Mouse (Mus musculus): ENCODE results near the gene Krt1. TPM values are rescaled to one million over a fixed set of nuclear protein-coding genes. Genes with fewer than 3 reads are reported as not detected.

Krt1 gene
- polyA plus RNA-seq, 1 experiment from 2014 or later = 4.5 TPM

DNA sequence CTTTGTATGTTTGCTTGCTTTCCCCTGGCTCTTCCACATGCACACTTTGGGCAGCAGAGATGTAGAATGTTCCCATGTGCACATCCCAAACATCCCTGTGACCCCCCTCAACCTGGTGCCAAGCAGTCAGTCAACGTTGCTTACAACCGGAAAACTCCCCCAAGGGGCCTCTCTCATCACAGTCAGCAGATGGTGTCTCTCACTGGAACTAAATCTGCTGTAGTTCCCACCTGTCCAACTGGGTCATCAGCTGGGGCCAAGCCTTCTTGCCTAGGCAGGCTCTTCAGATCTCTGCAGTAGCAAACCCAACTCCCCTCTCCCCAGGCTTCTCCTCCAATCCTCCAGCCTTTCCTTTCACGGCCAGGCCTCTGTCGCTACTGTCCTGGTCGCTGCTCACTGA, 6.1 kb upstream of the Krt1 start:
- Histone ChIP-seq H3K4me1 (peaks cover 24% of the 10 kb centered on the region), H3K27ac (no peak overlapping the region), H3K27me3 (peaks cover 76% of the 10 kb centered on the region), H3K4me2 (no peak overlapping the region), H3K9me3 (no peaks in the 10 kb centered on the region), H3K36me3 (replicated peaks) (no peaks in the 10 kb centered on the region), H3K4me3 (replicated peaks) (no peak overlapping the region), H3K9ac (no peak overlapping the region)
- no peak for ATAC-seq (ENCODE audit: low FRiP score)
- WGBS = 61% methylated on average over 5 of the region's 5 CpGs

DNA sequence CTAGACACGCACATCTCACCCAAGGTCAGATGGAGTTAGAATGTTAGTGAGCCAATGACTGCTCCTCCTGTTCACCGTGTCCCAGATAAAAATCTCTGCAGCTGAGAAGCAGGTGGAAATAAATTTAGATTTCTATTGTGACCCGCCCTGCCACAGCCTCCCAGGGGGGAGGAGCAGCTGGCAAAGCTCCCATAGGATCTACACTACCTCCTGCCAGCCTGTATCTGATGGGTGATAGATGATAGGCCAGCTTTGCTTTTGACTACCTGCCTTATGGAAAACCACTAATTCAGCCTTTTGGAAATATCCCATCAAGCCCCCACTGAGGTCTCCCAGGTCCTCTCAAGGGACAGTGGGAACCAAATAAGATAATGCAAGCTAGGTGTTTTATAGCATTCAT, 5.1 kb upstream of the Krt1 start:
- no peak overlapping the region for H3K4me2 ChIP-seq
- H3K9me3 ChIP-seq = no peaks in the 10 kb centered on the region
- no peak overlapping the region for H3K9ac ChIP-seq
- H3K4me1 ChIP-seq = peaks cover 24% of the 10 kb centered on the region
- H3K36me3 ChIP-seq (replicated peaks) = no peaks in the 10 kb centered on the region
- ATAC-seq (ENCODE audit: low FRiP score) = no peak
- H3K27me3 ChIP-seq = peaks cover 74% of the 10 kb centered on the region
- 79% methylated on average over 3 of the region's 3 CpGs for WGBS
- no peak overlapping the region for H3K4me3 ChIP-seq (replicated peaks)
- no peak overlapping the region for H3K27ac ChIP-seq

DNA sequence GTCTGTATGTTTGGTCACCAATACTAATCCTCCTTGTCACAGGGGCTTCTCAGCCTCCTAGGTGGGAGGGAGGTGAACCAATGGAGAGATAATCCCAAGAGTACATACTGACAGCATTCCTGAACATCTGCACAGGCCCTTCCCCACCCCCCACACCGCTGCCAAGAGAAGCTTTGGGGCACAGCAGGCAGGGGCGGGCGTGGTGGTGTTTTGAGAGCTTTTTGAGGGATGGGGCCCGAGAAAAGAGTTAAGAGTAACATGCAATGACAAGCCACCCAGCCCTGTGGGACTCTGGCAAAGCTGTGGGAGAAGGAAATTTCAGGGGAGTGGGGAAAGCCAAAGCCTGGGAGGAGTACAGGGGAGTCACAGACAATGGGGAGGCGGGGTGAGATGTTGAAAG, 3.7 kb upstream of the Krt1 start:
- peaks cover 60% of the 10 kb centered on the region for H3K27me3 ChIP-seq
- no peak overlapping the region for H3K4me2 ChIP-seq
- H3K9me3 ChIP-seq = no peaks in the 10 kb centered on the region
- H3K27ac ChIP-seq = no peak overlapping the region
- WGBS = 12% methylated on average over 5 of the region's 5 CpGs
- no peak overlapping the region for H3K9ac ChIP-seq
- H3K4me3 ChIP-seq (replicated peaks) = no peak overlapping the region
- peaks cover 13% of the 10 kb centered on the region for H3K4me1 ChIP-seq
- no peak for ATAC-seq (ENCODE audit: low FRiP score)
- H3K36me3 ChIP-seq (replicated peaks) = no peaks in the 10 kb centered on the region

DNA sequence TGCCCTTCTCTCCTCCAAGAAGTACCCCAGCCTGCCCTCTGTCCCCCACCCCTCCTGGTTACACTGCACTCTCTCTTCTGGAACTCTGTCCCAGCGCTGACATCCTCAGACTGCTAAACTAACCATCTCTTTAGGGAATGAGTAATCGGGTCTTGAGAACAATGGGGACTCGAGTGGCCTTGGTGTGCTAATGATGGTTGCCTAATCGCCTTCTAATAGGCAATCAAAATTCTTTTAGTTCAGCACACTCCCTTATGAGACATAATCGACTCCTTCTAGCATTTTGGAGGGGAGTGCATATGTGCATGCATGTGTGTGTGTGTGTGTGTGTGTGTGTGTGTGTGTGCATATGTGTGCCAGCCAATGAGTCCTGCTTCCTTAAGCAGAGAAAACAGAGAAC, 2.0 kb upstream of the Krt1 start:
- H3K9ac ChIP-seq = no peak overlapping the region
- 9% methylated on average over 5 of the region's 5 CpGs for WGBS
- peaks cover 10% of the 10 kb centered on the region for H3K4me1 ChIP-seq
- no peak for ATAC-seq (ENCODE audit: low FRiP score)
- H3K27me3 ChIP-seq = peaks cover 45% of the 10 kb centered on the region
- H3K9me3 ChIP-seq = no peaks in the 10 kb centered on the region
- no peak overlapping the region for H3K27ac ChIP-seq
- H3K4me3 ChIP-seq (replicated peaks) = no peak overlapping the region
- H3K4me2 ChIP-seq = no peak overlapping the region
- no peaks in the 10 kb centered on the region for H3K36me3 ChIP-seq (replicated peaks)

DNA sequence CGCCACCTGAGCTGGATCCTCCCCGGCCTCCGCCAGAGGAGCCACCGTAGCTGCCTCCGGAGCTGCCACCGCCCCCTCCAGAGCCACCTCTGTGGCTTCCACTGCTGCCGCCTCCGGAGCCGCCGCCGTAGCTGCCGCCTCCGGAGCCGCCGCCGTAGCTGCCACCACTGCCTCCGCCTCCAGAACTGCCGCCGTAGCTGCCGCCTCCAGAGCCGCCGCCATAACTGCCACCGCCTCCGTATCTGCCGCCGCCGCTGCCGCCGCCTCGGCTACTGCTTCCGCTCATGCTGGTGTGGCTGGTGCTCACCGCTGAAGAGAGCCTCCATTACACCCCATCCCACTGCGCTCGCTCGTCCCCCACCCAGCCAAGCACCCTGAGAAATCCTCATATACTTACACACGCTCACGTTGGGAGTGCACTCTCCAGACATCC, 4.6 kb downstream of the Krt1 start:
- H3K4me3 ChIP-seq (replicated peaks) = peak overlapping the region; percentile 54
- ATAC-seq (ENCODE audit: low FRiP score) = peak; percentile 81
- peak overlapping the region; percentile 71 for H3K4me2 ChIP-seq
- peak overlapping the region; percentile 70 for H3K9ac ChIP-seq
- peaks cover 13% of the 10 kb centered on the region for H3K27me3 ChIP-seq
- H3K27ac ChIP-seq = peak overlapping the region; percentile 63
- H3K36me3 ChIP-seq (replicated peaks) = no peaks in the 10 kb centered on the region
- no peaks in the 10 kb centered on the region for H3K9me3 ChIP-seq
- peaks cover 5% of the 10 kb centered on the region; the same call in 1 of the 2 replicates for H3K4me1 ChIP-seq
- under 1% methylated on average over 24 of the region's 37 CpGs for WGBS

DNA sequence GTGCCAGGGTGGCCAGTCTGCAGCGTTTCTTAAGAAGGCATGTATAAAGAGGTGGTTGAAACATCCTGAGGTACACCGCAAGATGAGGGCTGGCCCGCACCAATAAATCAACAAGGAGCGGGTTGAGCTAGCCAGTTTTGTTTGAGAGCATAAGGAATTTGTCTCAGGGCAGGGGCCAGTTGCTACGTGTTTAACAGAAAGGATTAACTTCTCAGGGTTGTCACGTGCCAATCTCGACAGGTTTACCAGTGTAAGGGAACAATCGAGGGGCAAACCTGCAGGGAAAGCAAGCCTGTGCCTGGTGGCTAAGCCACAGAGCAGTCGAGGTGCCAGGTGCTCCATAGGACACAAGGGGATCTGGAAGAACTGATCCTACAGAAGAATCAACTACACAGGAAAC, 7.4 kb downstream of the Krt1 start:
- WGBS = 65% methylated on average over 9 of the region's 9 CpGs
- Histone ChIP-seq H3K9ac (no peak overlapping the region), H3K4me3 (replicated peaks) (no peak overlapping the region), H3K27ac (no peak overlapping the region), H3K4me2 (no peak overlapping the region), H3K9me3 (no peaks in the 10 kb centered on the region), H3K36me3 (replicated peaks) (no peaks in the 10 kb centered on the region), H3K4me1 (peaks cover 5% of the 10 kb centered on the region; the same call in 1 of the 2 replicates), H3K27me3 (peaks cover 13% of the 10 kb centered on the region; the same call in 1 of the 2 replicates)
- no peak for ATAC-seq (ENCODE audit: low FRiP score)

DNA sequence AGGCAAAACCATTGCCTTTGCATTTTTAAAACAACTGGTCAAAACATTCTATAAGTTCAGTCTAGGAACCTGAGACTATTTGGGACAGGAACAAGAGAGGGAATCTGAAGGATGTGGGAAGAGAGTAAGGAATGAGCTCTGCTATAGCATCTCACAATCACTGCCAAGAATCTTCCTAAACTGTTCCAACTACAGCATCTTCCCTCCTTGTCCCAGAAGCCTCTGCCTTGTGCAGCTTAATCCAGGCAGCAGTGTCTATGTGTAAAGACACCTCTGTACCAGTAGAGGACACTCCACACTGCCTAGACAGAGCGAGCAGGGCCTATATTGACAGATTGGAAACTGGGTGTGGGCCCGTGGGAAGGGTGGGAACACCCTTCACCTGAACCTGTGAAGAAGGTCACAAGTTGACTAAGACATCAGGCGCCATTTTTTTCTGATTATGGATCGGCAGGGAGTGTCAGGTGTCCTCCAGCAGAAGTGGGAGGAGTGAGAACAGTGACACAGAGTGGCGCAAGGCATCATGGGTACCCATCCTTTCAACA, 15.7 kb downstream of the Krt1 start:
- Histone ChIP-seq H3K36me3 (replicated peaks) (no peaks in the 10 kb centered on the region), H3K27me3 (no peaks in the 10 kb centered on the region), H3K4me3 (replicated peaks) (no peak overlapping the region), H3K4me1 (peaks cover under 1% of the 10 kb centered on the region; the same call in 1 of the 2 replicates), H3K9ac (no peak overlapping the region), H3K4me2 (no peak overlapping the region), H3K27ac (no peak overlapping the region), H3K9me3 (no peaks in the 10 kb centered on the region)
- no peak for ATAC-seq (ENCODE audit: low FRiP score)
- WGBS = 69% methylated on average over 5 of the region's 5 CpGs

DNA sequence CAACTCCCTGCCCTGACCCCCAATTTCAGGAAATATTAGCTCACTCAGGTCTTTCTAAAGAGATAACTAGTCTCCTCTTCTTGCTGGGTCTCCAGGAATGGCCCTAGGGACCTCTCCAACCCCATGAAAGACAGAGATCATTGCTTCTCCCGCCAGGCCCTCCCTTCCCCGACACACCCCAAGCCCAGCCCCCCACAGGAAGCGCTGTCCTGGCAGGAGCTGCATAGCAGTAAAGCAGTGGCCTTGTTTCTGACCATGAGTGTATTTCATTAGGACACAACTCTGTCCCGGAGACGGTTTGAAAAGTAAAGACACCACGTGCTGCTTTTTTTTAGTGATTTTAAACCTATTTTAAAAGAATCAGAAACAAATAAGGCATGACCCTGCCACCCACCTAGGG, 17.5 kb downstream of the Krt1 start:
- Histone ChIP-seq H3K4me3 (replicated peaks) (no peak overlapping the region), H3K27ac (no peak overlapping the region), H3K27me3 (no peaks in the 10 kb centered on the region), H3K4me1 (peaks cover 6% of the 10 kb centered on the region), H3K9ac (no peak overlapping the region), H3K9me3 (no peaks in the 10 kb centered on the region), H3K4me2 (no peak overlapping the region), H3K36me3 (replicated peaks) (no peaks in the 10 kb centered on the region)
- no peak for ATAC-seq (ENCODE audit: low FRiP score)
- WGBS = 55% methylated on average over 6 of the region's 6 CpGs

DNA sequence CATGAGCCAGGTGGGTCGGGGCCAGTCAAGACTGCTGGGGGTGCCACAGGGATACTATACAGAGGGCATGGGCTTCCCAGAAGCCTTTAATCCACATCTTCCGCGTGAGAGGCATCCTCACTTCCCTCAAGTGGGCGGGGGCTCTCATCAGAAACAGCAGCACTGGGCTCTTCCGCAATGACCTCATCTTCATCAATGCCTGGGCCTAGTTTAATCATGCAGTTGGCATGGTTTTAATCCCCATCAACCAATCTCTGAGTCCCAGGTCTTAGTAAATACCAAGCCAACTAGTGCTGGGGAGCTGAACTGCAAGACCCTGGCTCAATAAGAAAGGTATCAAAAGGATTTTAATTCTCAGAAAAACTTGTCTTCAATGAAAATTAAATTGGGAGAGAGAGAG, 21.2 kb downstream of the Krt1 start:
- WGBS = 64% methylated on average over 5 of the region's 5 CpGs
- H3K9ac ChIP-seq = no peak overlapping the region

DNA sequence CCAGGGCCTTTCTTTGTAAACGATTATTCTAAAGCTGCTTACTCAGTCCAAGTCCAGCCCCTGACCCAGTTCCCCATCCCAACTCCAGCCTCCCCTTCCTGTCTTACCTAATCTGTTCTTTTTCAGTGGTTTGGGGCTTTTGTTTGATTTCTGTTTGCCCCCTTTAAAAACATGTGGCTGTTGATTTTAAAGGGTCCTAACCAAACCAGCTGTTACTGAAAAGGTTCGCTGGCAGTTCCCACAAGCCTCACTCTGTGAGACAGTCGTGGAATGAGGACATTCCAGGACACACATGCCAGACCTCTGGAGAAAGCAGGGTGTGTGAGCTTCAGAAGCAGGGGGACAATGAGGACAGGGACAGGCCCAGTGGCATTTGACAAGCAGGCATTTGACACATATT, 28.8 kb downstream of the Krt1 start:
- H3K4me3 ChIP-seq (replicated peaks) = no peak overlapping the region
- no peaks in the 10 kb centered on the region for H3K36me3 ChIP-seq (replicated peaks)
- no peak overlapping the region for H3K27ac ChIP-seq
- H3K27me3 ChIP-seq = no peaks in the 10 kb centered on the region; the same call in 1 of the 2 replicates
- no peaks in the 10 kb centered on the region for H3K9me3 ChIP-seq
- no peak for ATAC-seq (ENCODE audit: low FRiP score)
- H3K9ac ChIP-seq = no peak overlapping the region
- H3K4me1 ChIP-seq = no peaks in the 10 kb centered on the region
- WGBS = 26% methylated on average over 3 of the region's 3 CpGs
- no peak overlapping the region for H3K4me2 ChIP-seq

More for the DNA sequence above, 21.2 kb downstream of the Krt1 start:
- Histone ChIP-seq H3K9me3 (no peaks in the 10 kb centered on the region), H3K4me1 (peaks cover 6% of the 10 kb centered on the region), H3K4me2 (no peak overlapping the region), H3K27ac (no peak overlapping the region), H3K27me3 (no peaks in the 10 kb centered on the region), H3K4me3 (replicated peaks) (no peak overlapping the region), H3K36me3 (replicated peaks) (no peaks in the 10 kb centered on the region)
- no peak for ATAC-seq (ENCODE audit: low FRiP score)

DNA sequence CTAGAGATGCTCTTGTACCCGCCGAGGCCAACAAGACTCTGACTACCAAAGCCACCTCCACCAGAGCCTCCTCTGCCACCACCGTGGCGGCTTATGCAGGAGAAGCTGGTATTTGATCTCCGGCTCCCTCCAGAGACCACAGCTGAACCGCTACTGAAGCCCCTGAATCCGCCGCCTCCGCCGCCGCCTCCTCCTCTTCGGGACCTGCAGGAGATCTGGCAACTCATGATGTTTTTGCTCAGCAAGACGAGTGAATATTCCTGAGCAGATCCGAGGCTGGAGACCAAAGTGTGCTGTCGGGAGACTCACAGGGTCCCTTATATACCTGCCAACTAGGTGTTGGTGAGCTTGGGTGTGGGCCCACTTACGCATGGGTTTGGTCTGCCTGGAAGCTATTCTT, 32.7 kb downstream of the Krt1 start, which contains the start of gene Krt2:
Gene Krt2 (minus strand): TSS at position 295 of the 400 bp plus-strand sequence.
- no peaks in the 10 kb centered on the region for H3K9me3 ChIP-seq
- H3K4me1 ChIP-seq = no peaks in the 10 kb centered on the region
- H3K27ac ChIP-seq = no peak within 1 kb of the TSS
- ATAC-seq (ENCODE audit: low FRiP score) = no peak
- H3K36me3 ChIP-seq (replicated peaks) = no peaks in the 10 kb centered on the region
- no peak within 1 kb of the TSS for H3K4me2 ChIP-seq
- H3K27me3 ChIP-seq = no peaks in the 10 kb centered on the region; the same call in 1 of the 2 replicates
- no peak within 1 kb of the TSS for H3K9ac ChIP-seq
- 85% methylated on average over 16 of the region's 16 CpGs for WGBS
- H3K4me3 ChIP-seq (replicated peaks) = no peak within 1 kb of the TSS

DNA sequence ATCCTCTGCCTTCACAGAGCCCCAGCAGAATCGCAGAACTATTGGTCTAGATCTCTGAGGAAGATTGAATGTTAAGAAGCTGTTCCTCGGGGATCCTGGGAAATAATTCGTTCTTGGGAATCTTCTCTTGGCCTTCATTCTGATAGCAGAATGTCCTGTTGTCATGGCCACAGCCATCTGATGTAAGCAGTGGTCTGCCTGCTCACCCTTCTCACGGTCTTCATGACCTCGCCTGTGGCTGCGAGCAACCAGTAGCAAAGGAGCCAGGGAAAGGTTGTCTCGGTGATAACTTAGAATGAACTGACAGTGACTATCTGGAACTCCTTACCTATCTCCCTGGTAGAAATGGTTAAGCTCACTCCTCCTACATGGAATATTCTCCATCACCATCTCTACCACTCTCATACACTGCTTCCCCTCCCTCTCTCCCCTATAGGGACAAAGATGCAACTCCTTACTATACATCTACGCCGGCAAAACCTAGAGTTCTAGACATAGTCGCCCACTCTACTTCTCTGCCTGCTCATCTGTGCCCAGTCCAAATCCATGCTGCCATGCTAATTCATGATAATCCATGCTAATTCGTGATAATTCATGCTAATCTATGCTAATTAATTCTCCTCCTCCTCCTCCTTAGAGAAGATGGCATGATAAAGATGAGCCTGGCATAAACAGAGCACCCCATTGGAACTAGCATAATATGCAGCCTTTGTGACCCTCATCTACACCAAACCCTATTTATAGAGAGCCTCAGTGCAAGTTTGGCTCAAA, 47.4 kb downstream of the Krt1 start:
- Histone ChIP-seq H3K9me3 (no peaks in the 10 kb centered on the region), H3K4me3 (replicated peaks) (no peak overlapping the region), H3K27me3 (no peaks in the 10 kb centered on the region), H3K27ac (0 out of 2 replicates have a peak overlapping the region, but pooled peaks have one; percentile 19), H3K4me1 (peaks cover 16% of the 10 kb centered on the region; the same call in 1 of the 2 replicates), H3K4me2 (no peak overlapping the region), H3K9ac (no peak overlapping the region), H3K36me3 (replicated peaks) (no peaks in the 10 kb centered on the region)
- 76% methylated on average over 11 of the region's 11 CpGs for WGBS
- no peak for ATAC-seq (ENCODE audit: low FRiP score)
